Mouse (Mus musculus): ENCODE results near the gene Avpr2.

- TF ChIP-seq CTCF (IDR thresholded peaks at IDR 0.05; ENCODE audit: control insufficient read depth, insufficient read depth, insufficient read length) (no peak), USF1 (IDR thresholded peaks at IDR 0.05; ENCODE audit: low read depth) (no peak), MAX (IDR thresholded peaks at IDR 0.05) (peak; percentile 63), MYOD1 (IDR thresholded peaks at IDR 0.05; ENCODE audit: control insufficient read depth, insufficient read length, low read depth) (no peak)
These were observed 22.6 kb upstream of the Avpr2 start for GRCm38 (mm10) chrX:73869334-73869733.

All from C2C12 (cell line).